Mouse (Mus musculus): ENCODE data around the gene Mtmr12. TPM values are rescaled to one million over a fixed set of nuclear protein-coding genes. Genes with fewer than 3 reads are reported as not detected.
"Not testable (repeated sequence)": the region's sequence is repeated elsewhere in the genome, so short reads cannot be mapped to it uniquely, and the experiment has no call there.

Mtmr12 gene
- polyA plus RNA-seq, 1 experiment from 2014 or later: 16.6 TPM

- no peak for ATAC-seq (ENCODE audit: low FRiP score)
- Histone ChIP-seq H3K36me3 (no peaks in the 10 kb centered on the region), H3K27me3 (no peaks in the 10 kb centered on the region), H3K4me1 (peaks cover 30% of the 10 kb centered on the region), H3K9ac (no peak overlapping the region), H3K9me3 (replicated peaks) (no peaks in the 10 kb centered on the region), H3K4me3 (no peak overlapping the region), H3K4me2 (replicated peaks) (no peak overlapping the region), H3K27ac (no peak overlapping the region)
- WGBS: 95% methylated on average over 8 of the region's 8 CpGs
Measured at GRCm38 (mm10) chr15:12216119-12216518, 11.3 kb downstream of the Mtmr12 start.

- Histone ChIP-seq H3K9me3 (replicated peaks) (no peaks in the 10 kb centered on the region), H3K4me1 (peaks cover 33% of the 10 kb centered on the region), H3K27me3 (no peaks in the 10 kb centered on the region), H3K36me3 (no peaks in the 10 kb centered on the region), H3K4me3 (no peak overlapping the region), H3K9ac (no peak overlapping the region), H3K27ac (no peak overlapping the region), H3K4me2 (replicated peaks) (no peak overlapping the region)
- WGBS: 76% methylated on average over 13 of the region's 13 CpGs
- ATAC-seq (ENCODE audit: low FRiP score): no peak
Measured at GRCm38 (mm10) chr15:12216798-12217197, 12.0 kb downstream of the Mtmr12 start.

- WGBS: 82% methylated on average over 3 of the region's 3 CpGs
- H3K4me1 ChIP-seq: peaks cover 38% of the 10 kb centered on the region
Measured at GRCm38 (mm10) chr15:12217332-12217731, 12.5 kb downstream of the Mtmr12 start.

GRCm38 (mm10) chr15:12217849-12218248, 13.0 kb downstream of the Mtmr12 start:
- 38% methylated on average over 5 of the region's 5 CpGs for WGBS
- Histone ChIP-seq H3K9ac (no peak overlapping the region), H3K27ac (0 out of 2 replicates have a peak overlapping the region, but pooled peaks have one; percentile 17), H3K4me1 (peaks cover 43% of the 10 kb centered on the region), H3K4me3 (no peak overlapping the region), H3K27me3 (no peaks in the 10 kb centered on the region), H3K9me3 (replicated peaks) (no peaks in the 10 kb centered on the region), H3K36me3 (no peaks in the 10 kb centered on the region), H3K4me2 (replicated peaks) (no peak overlapping the region)
- peak; percentile 20; the same call in 1 of the 2 replicates for ATAC-seq (ENCODE audit: low FRiP score)

More at GRCm38 (mm10) chr15:12217332-12217731, 12.5 kb downstream of the Mtmr12 start:
- H3K27ac ChIP-seq; H3K9ac ChIP-seq; H3K27me3 ChIP-seq; H3K4me3 ChIP-seq; H3K4me2 ChIP-seq (replicated peaks); ATAC-seq (ENCODE audit: low FRiP score); H3K36me3 ChIP-seq; H3K9me3 ChIP-seq (replicated peaks): not testable (repeated sequence)

GRCm38 (mm10) chr15:12218583-12219382, 14.0 kb downstream of the Mtmr12 start:
- H3K4me2 ChIP-seq (replicated peaks): no peak overlapping the region
- 91% methylated on average over 11 of the region's 11 CpGs for WGBS
- no peak overlapping the region for H3K4me3 ChIP-seq
- no peaks in the 10 kb centered on the region for H3K9me3 ChIP-seq (replicated peaks)
- H3K4me1 ChIP-seq: peaks cover 49% of the 10 kb centered on the region
- ATAC-seq (ENCODE audit: low FRiP score): no peak
- no peaks in the 10 kb centered on the region for H3K36me3 ChIP-seq
- no peaks in the 10 kb centered on the region for H3K27me3 ChIP-seq
- no peak overlapping the region for H3K9ac ChIP-seq
- no peak overlapping the region for H3K27ac ChIP-seq

GRCm38 (mm10) chr15:12221131-12221530, 16.3 kb downstream of the Mtmr12 start:
- H3K4me2 ChIP-seq (replicated peaks): no peak overlapping the region
- WGBS: 80% methylated on average over 13 of the region's 13 CpGs
- no peak overlapping the region for H3K9ac ChIP-seq
- no peaks in the 10 kb centered on the region for H3K27me3 ChIP-seq
- no peak for ATAC-seq (ENCODE audit: low FRiP score)
- no peak overlapping the region for H3K27ac ChIP-seq
- H3K36me3 ChIP-seq: no peaks in the 10 kb centered on the region
- peaks cover 36% of the 10 kb centered on the region for H3K4me1 ChIP-seq
- H3K4me3 ChIP-seq: no peak overlapping the region
- H3K9me3 ChIP-seq (replicated peaks): no peaks in the 10 kb centered on the region

GRCm38 (mm10) chr15:12222564-12223302, 17.9 kb downstream of the Mtmr12 start:
- Histone ChIP-seq H3K4me3 (no peak overlapping the region), H3K27me3 (no peaks in the 10 kb centered on the region), H3K4me2 (replicated peaks) (no peak overlapping the region), H3K9ac (no peak overlapping the region), H3K4me1 (peaks cover 33% of the 10 kb centered on the region), H3K9me3 (replicated peaks) (no peaks in the 10 kb centered on the region), H3K36me3 (no peaks in the 10 kb centered on the region), H3K27ac (peak overlapping the region; percentile 23; the same call in 1 of the 2 replicates)
- 0 out of 2 replicates have a peak, but pooled peaks have one; percentile 38 for ATAC-seq (ENCODE audit: low FRiP score)
- WGBS: 11% methylated on average over 8 of the region's 8 CpGs

GRCm38 (mm10) chr15:12223393-12223792, 18.6 kb downstream of the Mtmr12 start:
- 51% methylated on average over 6 of the region's 6 CpGs for whole genome bisulfite sequencing
- no peak for ATAC-seq (ENCODE audit: low FRiP score)
- Histone ChIP-seq H3K4me2 (replicated peaks) (no peak overlapping the region), H3K4me3 (no peak overlapping the region), H3K27me3 (no peaks in the 10 kb centered on the region), H3K9ac (no peak overlapping the region), H3K27ac (no peak overlapping the region), H3K9me3 (replicated peaks) (no peaks in the 10 kb centered on the region), H3K36me3 (no peaks in the 10 kb centered on the region), H3K4me1 (peaks cover 33% of the 10 kb centered on the region)

- no peaks in the 10 kb centered on the region for H3K36me3 ChIP-seq
- no peak overlapping the region for H3K4me2 ChIP-seq (replicated peaks)
- no peak overlapping the region for H3K27ac ChIP-seq
- ATAC-seq (ENCODE audit: low FRiP score): no peak
- peaks cover 33% of the 10 kb centered on the region for H3K4me1 ChIP-seq
- H3K4me3 ChIP-seq: no peak overlapping the region
- WGBS: 96% methylated on average over 2 of the region's 2 CpGs
- H3K9ac ChIP-seq: no peak overlapping the region
- no peaks in the 10 kb centered on the region for H3K9me3 ChIP-seq (replicated peaks)
- H3K27me3 ChIP-seq: no peaks in the 10 kb centered on the region
Measured at GRCm38 (mm10) chr15:12224239-12224638, 19.4 kb downstream of the Mtmr12 start.

- Histone ChIP-seq H3K4me1 (peaks cover 36% of the 10 kb centered on the region), H3K9me3 (replicated peaks) (no peaks in the 10 kb centered on the region), H3K9ac (no peak overlapping the region), H3K4me2 (replicated peaks) (no peak overlapping the region), H3K4me3 (no peak overlapping the region), H3K27me3 (no peaks in the 10 kb centered on the region), H3K36me3 (no peaks in the 10 kb centered on the region), H3K27ac (no peak overlapping the region)
- 59% methylated on average over 4 of the region's 4 CpGs for WGBS
- no peak for ATAC-seq (ENCODE audit: low FRiP score)
Measured at GRCm38 (mm10) chr15:12225062-12225461, 20.2 kb downstream of the Mtmr12 start.

- no peaks in the 10 kb centered on the region for H3K36me3 ChIP-seq
- H3K9ac ChIP-seq: no peak overlapping the region
- no peak for ATAC-seq (ENCODE audit: low FRiP score)
- no peaks in the 10 kb centered on the region for H3K27me3 ChIP-seq
- H3K4me1 ChIP-seq: peaks cover 26% of the 10 kb centered on the region
- 96% methylated on average over 15 of the region's 15 CpGs for WGBS
- H3K4me3 ChIP-seq: no peak overlapping the region
- no peak overlapping the region for H3K4me2 ChIP-seq (replicated peaks)
- no peak overlapping the region for H3K27ac ChIP-seq
- H3K9me3 ChIP-seq (replicated peaks): no peaks in the 10 kb centered on the region
Measured at GRCm38 (mm10) chr15:12226908-12227307, 22.1 kb downstream of the Mtmr12 start.

- H3K4me3 ChIP-seq: no peak overlapping the region
- H3K4me1 ChIP-seq: peaks cover 22% of the 10 kb centered on the region
- no peak for ATAC-seq (ENCODE audit: low FRiP score)
- H3K36me3 ChIP-seq: no peaks in the 10 kb centered on the region
- H3K27me3 ChIP-seq: no peaks in the 10 kb centered on the region
- no peak overlapping the region for H3K4me2 ChIP-seq (replicated peaks)
- no peak overlapping the region for H3K9ac ChIP-seq
- 85% methylated on average over 4 of the region's 4 CpGs for WGBS
- H3K9me3 ChIP-seq (replicated peaks): no peaks in the 10 kb centered on the region
- no peak overlapping the region for H3K27ac ChIP-seq
Measured at GRCm38 (mm10) chr15:12227355-12227754, 22.5 kb downstream of the Mtmr12 start.
